Mouse (Mus musculus) adipocyte (in vitro differentiated cells): ENCODE results near the gene Pbx1.

Source experiments
- DNase-seq: peaks from one replicate; pipeline ENCODE4 v3.0.0-alpha.2; 2016; ENCODE audit warnings: low spot score

Gene Pbx1

GRCm38 (mm10) chr1:168383832-168384593 is 48.1 kb downstream of the Pbx1 start:
- DNase-seq: no peak

GRCm38 (mm10) chr1:168382823-168383157 is 49.3 kb downstream of the Pbx1 start:
- peak; percentile 47 for DNase-seq

- DNase-seq: no peak
Measured at GRCm38 (mm10) chr1:168382106-168382822, 49.8 kb downstream of the Pbx1 start.

- DNase-seq: no peak
Measured at GRCm38 (mm10) chr1:168381451-168381850, 50.6 kb downstream of the Pbx1 start.

GRCm38 (mm10) chr1:168380241-168380770 is 51.8 kb downstream of the Pbx1 start:
- peak; percentile 55 for DNase-seq

GRCm38 (mm10) chr1:168377650-168378049 is 54.4 kb downstream of the Pbx1 start:
- DNase-seq: no peak

GRCm38 (mm10) chr1:168376330-168376729 is 55.7 kb downstream of the Pbx1 start:
- peak; percentile 27 for DNase-seq

GRCm38 (mm10) chr1:168374953-168375600 is 57.0 kb downstream of the Pbx1 start:
- DNase-seq: no peak

GRCm38 (mm10) chr1:168372089-168372488 is 60.0 kb downstream of the Pbx1 start:
- no peak for DNase-seq

- no peak for DNase-seq
Measured at GRCm38 (mm10) chr1:168370966-168371365, 61.1 kb downstream of the Pbx1 start.

GRCm38 (mm10) chr1:168366261-168366660 is 65.8 kb downstream of the Pbx1 start:
- DNase-seq: no peak

GRCm38 (mm10) chr1:168364325-168364724 is 67.7 kb downstream of the Pbx1 start:
- no peak for DNase-seq

GRCm38 (mm10) chr1:168363053-168363452 is 69.0 kb downstream of the Pbx1 start:
- no peak for DNase-seq

GRCm38 (mm10) chr1:168362464-168362863 is 69.6 kb downstream of the Pbx1 start:
- peak; percentile 52 for DNase-seq

GRCm38 (mm10) chr1:168357680-168358611 is 74.1 kb downstream of the Pbx1 start:
- DNase-seq: no peak

GRCm38 (mm10) chr1:168356970-168357441 is 75.1 kb downstream of the Pbx1 start:
- DNase-seq: no peak

GRCm38 (mm10) chr1:168355985-168356556 is 76.0 kb downstream of the Pbx1 start:
- no peak for DNase-seq

GRCm38 (mm10) chr1:168354934-168355333 is 77.1 kb downstream of the Pbx1 start:
- DNase-seq: no peak

- no peak for DNase-seq
Measured at GRCm38 (mm10) chr1:168348036-168348784, 83.9 kb downstream of the Pbx1 start.

GRCm38 (mm10) chr1:168344918-168345317 is 87.2 kb downstream of the Pbx1 start:
- peak; percentile 63 for DNase-seq
